Mouse (Mus musculus): Measurements from ENCODE around the gene Atf3. TPM values are rescaled to one million over a fixed set of nuclear protein-coding genes. Genes with fewer than 3 reads are reported as not detected.
A peak's percentile ranks its signal among the peaks of the same experiment; 100 is the strongest.

Atf3 gene
- total and polyA plus RNA-seq, 2 experiments from 2014 or later: 0.62 to 1.4 TPM

DNA sequence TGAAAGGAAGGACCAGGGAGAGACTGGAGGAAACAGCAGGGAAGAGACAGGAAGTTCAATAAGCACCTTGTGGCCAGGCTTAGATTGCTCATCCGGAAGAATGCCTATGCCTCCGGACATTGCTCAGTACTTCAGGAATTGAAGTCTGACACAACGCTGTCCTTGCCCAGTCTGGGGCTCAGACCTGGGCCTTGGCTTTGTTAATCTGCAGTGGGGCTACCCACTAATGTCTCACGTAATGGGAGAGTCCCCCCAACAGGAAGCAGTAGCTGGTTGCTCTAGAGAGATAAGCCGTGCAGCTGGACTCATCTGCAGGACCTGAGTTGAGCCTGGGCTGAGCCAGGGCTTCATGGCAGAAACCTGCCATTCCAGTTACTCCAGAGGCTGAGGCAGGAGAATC, 84.9 kb downstream of the Atf3 start:
- Histone ChIP-seq H3K27me3 (ENCODE audit: insufficient read depth, low read length) (no peaks in the 10 kb centered on the region), H3K9me3 (ENCODE audit: low read length) (0 out of 2 replicates have a peak, but pooled peaks cover 2% of the 10 kb centered on the region), H3K36me3 (ENCODE audit: insufficient read depth) (no peaks in the 10 kb centered on the region), H3K9ac (no peak overlapping the region), H3K4me3 (ENCODE audit: low read depth, low read length) (no peak overlapping the region), H3K4me2 (ENCODE audit: low read depth) (no peak overlapping the region), H3K27ac (ENCODE audit: low read depth, low read length) (no peak overlapping the region), H3K4me1 (ENCODE audit: insufficient read depth) (no peaks in the 10 kb centered on the region)
- DNase-seq: no peak
- WGBS: 73% methylated on average over 5 of the region's 5 CpGs
- no peak for ATAC-seq
- no peak for TF ChIP-seq CTCF (IDR thresholded peaks at IDR 0.05; ENCODE audit: low read depth)

- TF ChIP-seq CTCF (IDR thresholded peaks at IDR 0.05; ENCODE audit: low read depth): no peak
- Histone ChIP-seq H3K4me2 (ENCODE audit: low read depth) (no peak overlapping the region), H3K4me3 (ENCODE audit: low read depth, low read length) (no peak overlapping the region), H3K9ac (no peak overlapping the region), H3K9me3 (ENCODE audit: low read length) (0 out of 2 replicates have a peak, but pooled peaks cover 2% of the 10 kb centered on the region), H3K27ac (ENCODE audit: low read depth, low read length) (no peak overlapping the region), H3K27me3 (ENCODE audit: insufficient read depth, low read length) (no peaks in the 10 kb centered on the region), H3K4me1 (ENCODE audit: insufficient read depth) (no peaks in the 10 kb centered on the region), H3K36me3 (ENCODE audit: insufficient read depth) (no peaks in the 10 kb centered on the region)
- DNase-seq (peak; percentile 7), ATAC-seq (peak; percentile 69; the same call in 1 of the 2 replicates)
- WGBS: 66% methylated on average over 5 of the region's 5 CpGs
Observed at GRCm38 (mm10) chr1:191132240-191132639, 85.6 kb downstream of the Atf3 start.

DNA sequence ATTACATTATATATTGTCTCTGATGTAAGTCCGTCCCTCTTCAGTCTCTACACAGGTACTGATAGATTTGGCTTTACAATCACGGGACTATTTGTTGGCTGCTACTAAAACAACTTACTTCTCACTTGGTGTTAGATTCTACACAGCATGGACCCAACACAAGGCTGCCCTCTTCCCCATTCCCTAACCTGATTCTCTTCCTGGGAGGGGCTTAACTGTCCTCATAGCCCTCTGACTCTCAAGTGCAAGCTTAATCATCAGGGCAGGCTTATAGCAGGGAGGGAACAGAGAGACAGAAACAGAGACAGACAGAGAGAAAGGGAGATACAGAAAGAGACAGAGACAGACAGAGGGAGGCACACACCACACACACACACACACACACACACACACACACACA, 86.1 kb downstream of the Atf3 start:
- no peak for ATAC-seq
- 94% methylated on average over 2 of the region's 2 CpGs for WGBS
- no peak for TF ChIP-seq CTCF (IDR thresholded peaks at IDR 0.05; ENCODE audit: low read depth)
- no peak for DNase-seq
- no peaks in the 10 kb centered on the region for H3K4me1 ChIP-seq (ENCODE audit: insufficient read depth)
- 0 out of 2 replicates have a peak, but pooled peaks cover 2% of the 10 kb centered on the region for H3K9me3 ChIP-seq (ENCODE audit: low read length)
- H3K36me3 ChIP-seq (ENCODE audit: insufficient read depth): no peaks in the 10 kb centered on the region
- H3K9ac ChIP-seq: no peak overlapping the region
- H3K4me3 ChIP-seq (ENCODE audit: low read depth, low read length): no peak overlapping the region
- no peak overlapping the region for H3K27ac ChIP-seq (ENCODE audit: low read depth, low read length)
- no peak overlapping the region for H3K4me2 ChIP-seq (ENCODE audit: low read depth)
- H3K27me3 ChIP-seq (ENCODE audit: insufficient read depth, low read length): no peaks in the 10 kb centered on the region

DNA sequence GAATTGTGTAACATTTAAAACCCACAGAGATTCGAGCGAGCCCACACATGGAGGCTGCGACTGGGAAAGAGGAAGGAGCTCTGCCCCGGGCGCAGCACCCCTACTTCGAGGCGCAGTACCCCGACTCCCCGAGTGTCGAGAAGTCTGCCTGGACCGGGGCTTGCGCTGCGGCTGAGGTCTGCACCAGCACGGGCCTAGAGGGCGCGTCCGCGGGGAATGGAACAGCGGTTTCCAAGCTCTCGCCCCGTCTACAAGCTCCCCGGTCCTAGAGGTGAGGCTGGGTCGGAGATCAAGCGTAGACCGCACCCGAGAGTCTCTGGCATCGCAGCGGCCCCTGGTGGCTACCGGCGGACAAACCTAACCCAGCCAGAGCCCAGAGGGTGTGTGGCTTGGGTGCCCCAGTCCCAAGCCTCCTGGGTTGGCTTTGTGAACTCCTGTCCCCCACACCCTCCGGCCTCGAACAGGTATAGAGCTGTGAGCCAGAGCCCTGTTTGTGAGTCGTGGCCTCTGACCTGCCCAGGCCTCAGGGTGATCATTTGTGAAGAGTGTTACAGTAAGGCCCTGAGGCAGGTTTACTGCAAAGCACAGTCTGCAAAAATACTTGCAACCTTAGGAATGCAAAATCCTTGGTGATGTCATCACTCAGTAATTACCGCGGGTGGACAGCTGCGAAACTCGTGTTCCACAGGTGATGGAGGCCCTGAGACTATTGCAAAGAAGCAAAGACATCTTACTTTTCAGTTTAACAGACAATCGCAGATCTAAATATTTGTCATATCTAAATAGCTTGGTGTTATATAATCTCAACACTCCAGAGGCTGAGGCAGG, 91.8 kb downstream of the Atf3 start:
- Histone ChIP-seq H3K4me3 (ENCODE audit: low read depth, low read length) (peak overlapping the region; percentile 18), H3K9ac (no peak overlapping the region), H3K27me3 (ENCODE audit: insufficient read depth, low read length) (peaks cover 3% of the 10 kb centered on the region; the same call in 1 of the 2 replicates), H3K4me1 (ENCODE audit: insufficient read depth) (0 out of 2 replicates have a peak, but pooled peaks cover 4% of the 10 kb centered on the region), H3K9me3 (ENCODE audit: low read length) (0 out of 2 replicates have a peak, but pooled peaks cover 2% of the 10 kb centered on the region), H3K4me2 (ENCODE audit: low read depth) (peak overlapping the region; percentile 44), H3K27ac (ENCODE audit: low read depth, low read length) (no peak overlapping the region), H3K36me3 (ENCODE audit: insufficient read depth) (no peaks in the 10 kb centered on the region)
- DNase-seq (peak; percentile 26), ATAC-seq (peak; percentile 78)
- 19% methylated on average over 38 of the region's 38 CpGs for WGBS
- peak; percentile 70 for TF ChIP-seq CTCF (IDR thresholded peaks at IDR 0.05; ENCODE audit: low read depth)

- Histone ChIP-seq H3K9me3 (ENCODE audit: low read length) (no peaks in the 10 kb centered on the region), H3K4me1 (ENCODE audit: insufficient read depth) (0 out of 2 replicates have a peak, but pooled peaks cover 4% of the 10 kb centered on the region), H3K36me3 (ENCODE audit: insufficient read depth) (no peaks in the 10 kb centered on the region), H3K9ac (no peak overlapping the region), H3K4me3 (ENCODE audit: low read depth, low read length) (no peak overlapping the region), H3K27me3 (ENCODE audit: insufficient read depth, low read length) (peaks cover 3% of the 10 kb centered on the region; the same call in 1 of the 2 replicates), H3K4me2 (ENCODE audit: low read depth) (no peak overlapping the region), H3K27ac (ENCODE audit: low read depth, low read length) (no peak overlapping the region)
- 68% methylated on average over 4 of the region's 4 CpGs for WGBS
- no peak for TF ChIP-seq CTCF (IDR thresholded peaks at IDR 0.05; ENCODE audit: low read depth)
- ATAC-seq (no peak), DNase-seq (no peak)
Observed at GRCm38 (mm10) chr1:191124288-191124687, 93.6 kb downstream of the Atf3 start.

DNA sequence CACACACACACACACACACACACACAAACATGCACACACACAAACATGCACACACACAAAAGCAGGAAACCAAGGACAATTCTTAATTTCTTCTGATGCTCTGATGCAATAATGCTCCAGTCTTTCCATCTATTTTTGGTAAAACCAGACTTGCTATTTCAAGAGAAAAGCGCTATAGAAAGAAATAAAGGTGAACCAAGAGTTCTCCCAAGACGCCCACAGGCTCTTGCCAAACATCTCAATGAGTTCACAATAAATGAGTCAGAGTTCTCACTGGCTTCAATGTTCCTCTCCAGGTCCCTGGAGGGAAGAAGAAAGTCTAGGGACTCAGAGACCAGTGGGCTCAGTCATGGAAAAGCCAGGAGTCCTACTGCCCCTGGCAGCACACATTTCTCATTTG, 94.1 kb downstream of the Atf3 start:
- H3K9me3 ChIP-seq (ENCODE audit: low read length): no peaks in the 10 kb centered on the region
- no peak for ATAC-seq
- whole genome bisulfite sequencing: 84% methylated on average over 2 of the region's 2 CpGs

GRCm38 (mm10) chr1:191122744-191123143, 95.1 kb downstream of the Atf3 start:
- no peak for ATAC-seq
- no peak overlapping the region for H3K4me3 ChIP-seq (ENCODE audit: low read depth, low read length)
- H3K4me1 ChIP-seq (ENCODE audit: insufficient read depth): 0 out of 2 replicates have a peak, but pooled peaks cover 4% of the 10 kb centered on the region
- H3K27me3 ChIP-seq (ENCODE audit: insufficient read depth, low read length): peaks cover 3% of the 10 kb centered on the region; the same call in 1 of the 2 replicates
- DNase-seq: no peak
- no peak overlapping the region for H3K4me2 ChIP-seq (ENCODE audit: low read depth)
- 51% methylated on average over 3 of the region's 3 CpGs for WGBS
- TF ChIP-seq CTCF (IDR thresholded peaks at IDR 0.05; ENCODE audit: low read depth): no peak
- no peak overlapping the region for H3K9ac ChIP-seq
- no peaks in the 10 kb centered on the region for H3K9me3 ChIP-seq (ENCODE audit: low read length)
- H3K27ac ChIP-seq (ENCODE audit: low read depth, low read length): no peak overlapping the region
- H3K36me3 ChIP-seq (ENCODE audit: insufficient read depth): no peaks in the 10 kb centered on the region

More for the DNA sequence above, 94.1 kb downstream of the Atf3 start:
- Histone ChIP-seq H3K9ac (no peak overlapping the region), H3K4me1 (ENCODE audit: insufficient read depth) (0 out of 2 replicates have a peak, but pooled peaks cover 4% of the 10 kb centered on the region), H3K36me3 (ENCODE audit: insufficient read depth) (no peaks in the 10 kb centered on the region), H3K27me3 (ENCODE audit: insufficient read depth, low read length) (peaks cover 3% of the 10 kb centered on the region; the same call in 1 of the 2 replicates), H3K4me2 (ENCODE audit: low read depth) (no peak overlapping the region), H3K27ac (ENCODE audit: low read depth, low read length) (no peak overlapping the region), H3K4me3 (ENCODE audit: low read depth, low read length) (no peak overlapping the region)
- TF ChIP-seq CTCF (IDR thresholded peaks at IDR 0.05; ENCODE audit: low read depth): no peak
- no peak for DNase-seq

Other genes with a start within 250 kb of the Atf3 start
- gene Vash2, start 238.7 kb downstream of the Atf3 start, total RNA-seq (2014; rRNA removed): 46.4 and 47.5 TPM in 2 replicates
- 60.9 and 63.7 TPM in 2 replicates for gene Vash2, start 238.7 kb downstream of the Atf3 start, polyA plus RNA-seq (2015; fragmentation: Nextera tagmentation; extraction: Ambion mirVana)
- gene Flvcr1, start 191.9 kb downstream of the Atf3 start, total RNA-seq (2014; rRNA removed): 28.8 and 33.9 TPM in 2 replicates
- gene Flvcr1, start 191.9 kb downstream of the Atf3 start, polyA plus RNA-seq (2015; fragmentation: Nextera tagmentation; extraction: Ambion mirVana): 5.1 and 7.6 TPM in 2 replicates
- not detected in 2 replicates for gene Spata45, start 181.4 kb downstream of the Atf3 start, total RNA-seq (2014; rRNA removed)
- not detected in 2 replicates for gene Spata45, start 181.4 kb downstream of the Atf3 start, polyA plus RNA-seq (2015; fragmentation: Nextera tagmentation; extraction: Ambion mirVana)
- gene Tatdn3, start 155.1 kb downstream of the Atf3 start, total RNA-seq (2014; rRNA removed): 23.0 and 24.8 TPM in 2 replicates
- 11.9 and 13.2 TPM in 2 replicates for gene Tatdn3, start 155.1 kb downstream of the Atf3 start, polyA plus RNA-seq (2015; fragmentation: Nextera tagmentation; extraction: Ambion mirVana)
- gene Nsl1, start 155.0 kb downstream of the Atf3 start, total RNA-seq (2014; rRNA removed): 2.1 and 4.7 TPM in 2 replicates
- 1.2 and 2.5 TPM in 2 replicates for gene Nsl1, start 155.0 kb downstream of the Atf3 start, polyA plus RNA-seq (2015; fragmentation: Nextera tagmentation; extraction: Ambion mirVana)
- 1.4 and 1.8 TPM in 2 replicates for gene Batf3, start 120.2 kb downstream of the Atf3 start, total RNA-seq (2014; rRNA removed)
- gene Batf3, start 120.2 kb downstream of the Atf3 start, polyA plus RNA-seq (2015; fragmentation: Nextera tagmentation; extraction: Ambion mirVana): 1.2 and 1.3 TPM in 2 replicates
- gene Fam71a, start 53.2 kb downstream of the Atf3 start, total RNA-seq (2014; rRNA removed): not detected in 2 replicates
- gene Fam71a, start 53.2 kb downstream of the Atf3 start, polyA plus RNA-seq (2015; fragmentation: Nextera tagmentation; extraction: Ambion mirVana): not detected in 2 replicates
- gene Nenf, start 100.2 kb upstream of the Atf3 start, total RNA-seq (2014; rRNA removed): 170 and 329 TPM in 2 replicates
- 189 and 236 TPM in 2 replicates for gene Nenf, start 100.2 kb upstream of the Atf3 start, polyA plus RNA-seq (2015; fragmentation: Nextera tagmentation; extraction: Ambion mirVana)
- gene Tmem206, start 107.9 kb upstream of the Atf3 start, total RNA-seq (2014; rRNA removed): 20.2 and 28.3 TPM in 2 replicates
- 26.1 and 30.8 TPM in 2 replicates for gene Tmem206, start 107.9 kb upstream of the Atf3 start, polyA plus RNA-seq (2015; fragmentation: Nextera tagmentation; extraction: Ambion mirVana)
- 36.6 and 39.2 TPM in 2 replicates for gene Ppp2r5a, start 185.2 kb upstream of the Atf3 start, total RNA-seq (2014; rRNA removed)
- gene Ppp2r5a, start 185.2 kb upstream of the Atf3 start, polyA plus RNA-seq (2015; fragmentation: Nextera tagmentation; extraction: Ambion mirVana): 10.1 and 11.5 TPM in 2 replicates